Mouse (Mus musculus): ENCODE measurements around the gene Vash1.

- TF ChIP-seq CTCF (IDR thresholded peaks at IDR 0.05; ENCODE audit: low read depth, low read length) (no peak), POLR2A (IDR thresholded peaks at IDR 0.05; ENCODE audit: extremely low read depth, insufficient read depth, low read length) (no peak)
These were observed 27.1 kb upstream of the Vash1 start for GRCm38 (mm10) chr12:86651301-86651860.
